Mouse (Mus musculus) stomach, embryonic 16.5 days (tissue): ENCODE data around the gene Banf2. TPM values are rescaled to one million over a fixed set of nuclear protein-coding genes. Genes with fewer than 3 reads are reported as not detected.

ENCODE experiments used
- ATAC-seq: fragments of 200-750 bp; cut with Nextera tagmentation; 2 replicates; pipeline ENCODE4 v1.8.0; 2017; ENCODE audit warnings: moderate number of reproducible peaks, moderate TSS enrichment; ENCODE audit not compliant: insufficient read depth, low FRiP score
- H3K27ac ChIP-seq: fragments of 300-500 bp; sonication (generic); 2 replicates; pipeline ENCODE4 v1.5.1; 2014; ENCODE audit warnings: low read length
- H3K27me3 ChIP-seq: fragments of 300-500 bp; sonication (generic); 2 replicates; pipeline ENCODE4 v1.6.1; 2014; ENCODE audit warnings: low read length, control low read depth, mixed read lengths; ENCODE audit not compliant: control insufficient read depth, insufficient read depth
- H3K36me3 ChIP-seq: fragments of 300-500 bp; sonication (generic); 2 replicates; pipeline ENCODE4 v1.6.1; 2014; ENCODE audit warnings: low read length; ENCODE audit not compliant: control insufficient read depth, insufficient read depth
- H3K4me1 ChIP-seq: fragments of 300-500 bp; sonication (generic); 2 replicates; pipeline ENCODE4 v1.6.1; 2014; ENCODE audit warnings: low read length, control low read depth, mixed read lengths; ENCODE audit not compliant: control insufficient read depth, insufficient read depth
- H3K4me2 ChIP-seq: fragments of 300-500 bp; sonication (generic); 2 replicates; pipeline ENCODE4 v1.6.1; 2014; ENCODE audit warnings: low read depth, low read length, mixed read lengths
- H3K4me3 ChIP-seq: fragments of 300-500 bp; sonication (generic); replicated peaks from 2 replicates; pipeline ENCODE4 v1.5.1; 2014; ENCODE audit warnings: mild to moderate bottlenecking, low read length
- H3K9ac ChIP-seq: fragments of 300-500 bp; sonication (generic); 2 replicates; pipeline ENCODE4 v1.6.1; 2014; ENCODE audit warnings: low read length
- H3K9me3 ChIP-seq: fragments of 300-500 bp; sonication (generic); replicated peaks from 2 replicates; pipeline ENCODE4 v1.6.1; 2016; ENCODE audit warnings: low read length, control low read depth; ENCODE audit not compliant: control insufficient read depth
- WGBS: fragments of 180-500 bp; shearing (Covaris S2); extraction: QIAGEN DNeasy Blood & Tissue Kit; methylation state at CpG from one replicate; pipeline ENCODE4 v1.1.7; 2014; 5-methylcytosine and 5-hydroxymethylcytosine counted together
- polyA plus RNA-seq: library from polyadenylated mRNA; unstranded; fragments of >200 nt; fragmentation: Nextera tagmentation; extraction: Ambion mirVana; gene quantifications from 2 replicates; pipeline ENCODE4 v1.2.1, GENCODE M21; 2015

Gene Banf2
- polyA plus RNA-seq, 1 experiment from 2014 or later: not detected

DNA sequence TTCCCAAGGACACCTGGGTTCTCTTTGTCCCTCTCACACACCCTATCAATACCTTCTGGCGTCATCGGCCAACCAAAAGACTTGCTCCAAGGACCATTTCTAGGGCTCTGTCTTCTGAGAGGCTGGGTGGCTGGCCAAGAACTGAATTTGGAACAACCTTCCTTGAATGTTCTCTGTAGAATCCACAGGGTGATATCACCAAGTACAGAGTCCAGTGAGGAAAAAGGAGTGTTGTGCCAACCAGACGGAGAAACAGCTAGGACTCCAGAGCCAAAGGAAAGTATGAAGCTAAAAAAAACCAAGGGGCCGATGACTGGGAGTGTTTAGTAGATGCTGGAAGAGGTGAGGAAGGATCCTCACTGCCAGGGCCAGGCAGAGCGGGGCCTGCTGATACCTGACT is 74.5 kb downstream of the Banf2 start:
- no peak overlapping the region for H3K27ac ChIP-seq
- no peak overlapping the region for H3K9ac ChIP-seq
- no peak for ATAC-seq
- no peaks in the 10 kb centered on the region for H3K36me3 ChIP-seq
- H3K4me2 ChIP-seq: no peak overlapping the region
- WGBS: 87% methylated on average over 5 of the region's 5 CpGs
- no peaks in the 10 kb centered on the region for H3K9me3 ChIP-seq
- H3K4me1 ChIP-seq: no peaks in the 10 kb centered on the region
- H3K4me3 ChIP-seq: no peak overlapping the region
- no peaks in the 10 kb centered on the region for H3K27me3 ChIP-seq

DNA sequence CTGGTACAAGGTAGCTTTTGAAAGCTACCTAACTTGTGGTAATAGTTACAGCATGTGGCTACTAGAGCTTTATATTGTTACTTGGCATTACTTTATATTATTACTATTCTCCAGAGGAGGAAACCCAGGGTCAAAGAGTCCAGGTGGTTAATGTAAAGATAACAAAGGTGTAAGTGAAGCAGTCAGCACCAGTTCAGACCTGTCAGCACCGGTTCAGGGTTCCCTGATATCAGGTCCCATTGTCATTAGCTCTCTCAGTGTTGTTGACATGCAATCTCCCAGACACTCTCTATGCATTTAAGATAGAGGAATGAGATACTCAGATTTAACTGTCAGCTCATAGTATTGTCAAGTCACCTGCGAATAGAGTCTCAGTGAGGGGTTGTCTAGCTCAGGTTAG is 75.0 kb downstream of the Banf2 start:
- no peak overlapping the region for H3K4me3 ChIP-seq
- ATAC-seq: no peak
- H3K27ac ChIP-seq: no peak overlapping the region
- no peak overlapping the region for H3K9ac ChIP-seq
- H3K27me3 ChIP-seq: no peaks in the 10 kb centered on the region
- H3K4me1 ChIP-seq: no peaks in the 10 kb centered on the region
- no peaks in the 10 kb centered on the region for H3K9me3 ChIP-seq
- no peaks in the 10 kb centered on the region for H3K36me3 ChIP-seq
- H3K4me2 ChIP-seq: no peak overlapping the region
- 63% methylated on average over 2 of the region's 2 CpGs for WGBS

- ATAC-seq: no peak
- H3K9ac ChIP-seq: no peak overlapping the region
- 72% methylated on average over 3 of the region's 3 CpGs for WGBS
- no peaks in the 10 kb centered on the region for H3K9me3 ChIP-seq
- no peak overlapping the region for H3K4me2 ChIP-seq
- no peaks in the 10 kb centered on the region for H3K4me1 ChIP-seq
- H3K36me3 ChIP-seq: no peaks in the 10 kb centered on the region
- no peak overlapping the region for H3K4me3 ChIP-seq
- H3K27me3 ChIP-seq: no peaks in the 10 kb centered on the region
- H3K27ac ChIP-seq: no peak overlapping the region
These were observed 75.5 kb downstream of the Banf2 start for GRCm38 (mm10) chr2:144108376-144108775.

GRCm38 (mm10) chr2:144111966-144112365 is 79.1 kb downstream of the Banf2 start:
- H3K9ac ChIP-seq: no peak overlapping the region
- no peaks in the 10 kb centered on the region for H3K36me3 ChIP-seq
- no peaks in the 10 kb centered on the region for H3K27me3 ChIP-seq
- no peak overlapping the region for H3K27ac ChIP-seq
- no peak overlapping the region for H3K4me2 ChIP-seq
- no peaks in the 10 kb centered on the region for H3K4me1 ChIP-seq
- H3K4me3 ChIP-seq: no peak overlapping the region
- no peak for ATAC-seq
- no peaks in the 10 kb centered on the region for H3K9me3 ChIP-seq
- 71% methylated on average over 7 of the region's 7 CpGs for WGBS

DNA sequence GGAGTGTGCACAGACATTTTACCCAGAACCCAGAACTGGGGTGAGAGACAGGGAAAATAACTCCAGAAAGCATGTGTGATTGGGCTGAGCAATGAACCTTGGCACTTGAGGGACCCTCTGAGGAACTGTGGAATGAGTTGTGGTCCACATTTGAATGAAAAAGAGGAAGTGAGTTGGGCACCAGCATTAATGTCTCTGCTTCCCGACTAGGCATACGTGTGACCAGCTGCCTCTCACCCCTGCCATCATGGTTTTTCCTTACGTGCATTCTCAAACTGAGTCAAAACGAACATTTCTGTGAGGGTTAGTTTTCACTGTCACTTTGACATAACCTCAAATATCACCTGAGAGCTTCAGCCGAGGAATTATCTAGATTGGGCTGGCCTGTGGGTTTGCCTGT is 79.8 kb downstream of the Banf2 start:
- WGBS: 78% methylated on average over 5 of the region's 5 CpGs
- Histone ChIP-seq H3K4me3 (no peak overlapping the region), H3K27me3 (no peaks in the 10 kb centered on the region), H3K27ac (no peak overlapping the region), H3K9ac (no peak overlapping the region), H3K4me2 (no peak overlapping the region), H3K9me3 (no peaks in the 10 kb centered on the region), H3K4me1 (no peaks in the 10 kb centered on the region), H3K36me3 (no peaks in the 10 kb centered on the region)
- ATAC-seq: no peak

DNA sequence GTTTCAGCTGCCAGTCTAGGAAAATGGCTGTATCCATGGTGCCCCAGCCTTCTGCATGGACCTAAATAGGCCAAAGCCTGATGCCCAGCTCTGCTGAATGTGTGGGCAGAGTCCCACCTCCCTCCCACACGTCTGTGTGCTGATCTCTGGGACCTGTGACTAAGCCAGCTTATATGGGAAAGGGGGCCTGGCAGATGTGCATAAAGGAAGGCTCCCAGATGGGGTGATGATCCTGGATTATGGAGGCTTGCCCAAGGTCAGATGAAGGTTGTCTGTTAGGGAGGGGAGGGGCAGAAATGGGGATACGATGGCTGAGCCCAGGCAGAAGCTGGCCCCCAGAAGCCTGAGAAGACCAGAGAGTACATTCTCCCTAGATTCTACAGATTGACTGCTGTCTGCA is 85.2 kb downstream of the Banf2 start:
- Histone ChIP-seq H3K9me3 (no peaks in the 10 kb centered on the region), H3K27me3 (no peaks in the 10 kb centered on the region), H3K4me3 (no peak overlapping the region), H3K36me3 (no peaks in the 10 kb centered on the region), H3K4me2 (no peak overlapping the region), H3K27ac (no peak overlapping the region), H3K9ac (no peak overlapping the region), H3K4me1 (0 out of 2 replicates have a peak, but pooled peaks cover 2% of the 10 kb centered on the region)
- ATAC-seq: no peak
- WGBS: 65% methylated on average over 2 of the region's 2 CpGs

DNA sequence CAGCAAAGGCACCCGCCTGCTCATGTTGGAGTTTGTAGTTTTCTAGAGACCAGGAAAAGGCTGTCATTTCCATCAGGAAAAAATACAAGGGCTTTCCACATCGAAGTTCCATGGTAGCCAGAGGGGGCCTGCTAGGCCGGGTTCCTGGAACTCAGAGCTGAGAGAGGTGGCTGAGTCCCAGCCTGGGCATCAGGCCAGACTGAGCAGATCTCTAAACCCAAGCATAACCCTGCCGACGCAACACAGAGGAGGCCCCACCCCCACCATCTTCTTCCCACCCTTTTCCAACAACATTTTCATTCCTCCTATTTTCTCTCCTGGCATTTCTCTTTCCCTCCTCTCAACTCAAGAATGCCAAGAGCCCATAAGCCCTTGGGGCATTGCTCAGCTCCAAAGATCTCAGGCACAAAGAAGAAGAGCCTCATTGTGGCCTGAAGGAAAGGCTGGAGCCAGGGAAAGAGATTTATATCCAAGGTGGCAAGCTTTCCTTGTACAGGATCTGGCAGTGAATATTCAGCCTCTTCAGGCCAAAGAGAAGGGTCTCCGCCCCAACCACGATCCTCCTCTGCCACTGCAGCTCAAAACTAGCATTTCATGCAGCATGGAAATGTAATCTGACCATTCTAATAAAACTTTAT is 87.4 kb downstream of the Banf2 start:
- H3K9ac ChIP-seq: no peak overlapping the region
- H3K27ac ChIP-seq: no peak overlapping the region
- no peak for ATAC-seq
- 0 out of 2 replicates have a peak, but pooled peaks cover 2% of the 10 kb centered on the region for H3K4me1 ChIP-seq
- no peaks in the 10 kb centered on the region for H3K36me3 ChIP-seq
- H3K4me3 ChIP-seq: no peak overlapping the region
- no peak overlapping the region for H3K4me2 ChIP-seq
- no peaks in the 10 kb centered on the region for H3K9me3 ChIP-seq
- H3K27me3 ChIP-seq: no peaks in the 10 kb centered on the region
- WGBS: 55% methylated on average over 7 of the region's 7 CpGs

DNA sequence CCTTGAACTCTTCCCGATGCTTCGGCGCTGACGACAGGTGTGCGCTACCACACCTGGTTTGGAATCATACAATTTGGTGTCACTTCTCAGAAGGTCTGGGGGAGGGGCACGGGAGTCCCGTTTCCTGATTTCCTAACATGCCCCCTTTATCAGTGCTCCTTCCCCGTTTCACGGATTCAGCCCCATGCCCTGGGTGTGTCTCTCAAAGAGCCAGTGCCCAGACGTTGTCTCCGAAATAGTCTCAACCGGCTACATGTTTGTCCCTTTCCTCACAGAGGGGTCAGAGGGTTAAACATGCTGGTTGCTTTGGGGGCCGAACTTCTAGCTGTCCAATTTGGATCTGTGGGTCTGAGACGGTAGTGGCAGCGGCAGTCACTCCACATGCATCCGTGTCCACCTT is 89.2 kb downstream of the Banf2 start:
- ATAC-seq: no peak
- Histone ChIP-seq H3K9ac (no peak overlapping the region), H3K4me2 (no peak overlapping the region), H3K4me3 (no peak overlapping the region), H3K36me3 (no peaks in the 10 kb centered on the region), H3K27ac (no peak overlapping the region), H3K4me1 (0 out of 2 replicates have a peak, but pooled peaks cover 2% of the 10 kb centered on the region), H3K27me3 (no peaks in the 10 kb centered on the region), H3K9me3 (no peaks in the 10 kb centered on the region)
- 92% methylated on average over 16 of the region's 16 CpGs for WGBS
